Mouse (Mus musculus): ENCODE measurements around the gene Atp11a. TPM values are rescaled to one million over a fixed set of nuclear protein-coding genes. Genes with fewer than 3 reads are reported as not detected.

Atp11a gene
- total and polyA plus RNA-seq, 2 experiments from 2014 or later, result 10.5 to 77.4 TPM

DNA sequence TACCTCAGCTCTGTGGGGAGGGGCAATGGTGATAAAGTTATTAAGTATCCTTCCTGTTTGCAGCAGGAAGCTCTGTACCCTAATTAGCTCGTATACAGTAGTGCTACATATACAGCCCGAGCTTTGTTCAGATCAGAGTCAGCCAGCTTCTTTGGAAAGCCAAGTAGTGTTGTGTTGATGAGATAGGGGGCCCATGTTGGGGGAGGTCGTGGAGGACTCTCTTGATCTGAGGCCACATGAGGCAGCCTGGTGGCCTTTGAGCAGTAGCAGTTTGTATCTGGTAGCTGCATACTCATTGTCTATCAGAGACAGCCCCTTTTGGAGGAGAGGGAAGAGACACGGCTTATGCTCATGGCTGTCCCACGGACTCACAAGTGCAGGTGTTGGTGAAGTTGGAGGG, 20.4 kb downstream of the Atp11a start:
- ATAC-seq (ENCODE audit: insufficient read depth, low read depth) (no peak), DNase-seq (ENCODE audit: low spot score) (no peak)
- Histone ChIP-seq H3K27me3 (ENCODE audit: control insufficient read depth, insufficient read depth, low read length) (no peaks in the 10 kb centered on the region), H3K4me3 (ENCODE audit: low read depth, low read length) (no peak overlapping the region), H3K9ac (replicated peaks; ENCODE audit: low read depth, low read length) (no peak overlapping the region), H3K4me1 (ENCODE audit: control insufficient read depth, insufficient read depth) (peaks cover 66% of the 10 kb centered on the region), H3K27ac (ENCODE audit: low read depth) (0 out of 2 replicates have a peak overlapping the region, but pooled peaks have one; percentile 31), H3K36me3 (replicated peaks; ENCODE audit: control insufficient read depth, insufficient read depth, low read length) (no peaks in the 10 kb centered on the region), H3K9me3 (replicated peaks; ENCODE audit: control insufficient read depth, low read length) (no peaks in the 10 kb centered on the region), H3K4me2 (ENCODE audit: low read depth, low read length) (no peak overlapping the region)
- TF ChIP-seq CTCF (IDR thresholded peaks at IDR 0.05; ENCODE audit: low read depth) (no peak), EP300 (IDR thresholded peaks at IDR 0.05; ENCODE audit: low read depth) (no peak)
- 41% methylated on average over 5 of the region's 5 CpGs for WGBS

DNA sequence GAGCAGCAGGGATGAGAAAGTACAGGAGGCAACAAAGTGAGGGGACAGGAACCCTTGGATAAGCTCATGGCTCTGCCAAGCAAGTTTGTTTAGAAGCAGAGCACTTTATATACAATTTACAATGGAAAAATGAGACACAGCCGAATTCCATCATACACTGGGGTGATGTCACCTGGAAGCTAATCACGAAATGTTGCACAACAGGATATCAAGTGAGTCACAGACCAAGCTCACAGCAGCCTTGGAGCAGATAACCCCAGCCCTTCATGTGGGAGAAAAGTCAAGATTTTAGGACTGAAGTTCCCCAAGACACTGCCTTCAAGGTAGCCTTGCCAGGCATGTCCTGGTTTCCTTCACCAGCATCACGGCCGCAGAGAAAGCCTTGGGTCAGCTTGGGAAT, 22.7 kb downstream of the Atp11a start:
- TF ChIP-seq CTCF (IDR thresholded peaks at IDR 0.05; ENCODE audit: low read depth) (no peak), EP300 (IDR thresholded peaks at IDR 0.05; ENCODE audit: low read depth) (no peak)
- 52% methylated on average over 4 of the region's 4 CpGs for WGBS
- Histone ChIP-seq H3K27me3 (ENCODE audit: control insufficient read depth, insufficient read depth, low read length) (no peaks in the 10 kb centered on the region), H3K4me3 (ENCODE audit: low read depth, low read length) (no peak overlapping the region), H3K9me3 (replicated peaks; ENCODE audit: control insufficient read depth, low read length) (no peaks in the 10 kb centered on the region), H3K36me3 (replicated peaks; ENCODE audit: control insufficient read depth, insufficient read depth, low read length) (0 out of 2 replicates have a peak, but pooled peaks cover 5% of the 10 kb centered on the region), H3K27ac (ENCODE audit: low read depth) (0 out of 2 replicates have a peak overlapping the region, but pooled peaks have one; percentile 46), H3K4me2 (ENCODE audit: low read depth, low read length) (no peak overlapping the region), H3K9ac (replicated peaks; ENCODE audit: low read depth, low read length) (no peak overlapping the region), H3K4me1 (ENCODE audit: control insufficient read depth, insufficient read depth) (peaks cover 62% of the 10 kb centered on the region)
- no peak for DNase-seq (ENCODE audit: low spot score)
- ATAC-seq (ENCODE audit: insufficient read depth, low read depth), result no peak

GRCm38 (mm10) chr8:12785508-12785907, 28.7 kb downstream of the Atp11a start:
- H3K36me3 ChIP-seq (replicated peaks; ENCODE audit: control insufficient read depth, insufficient read depth, low read length), result 0 out of 2 replicates have a peak, but pooled peaks cover 5% of the 10 kb centered on the region
- H3K9me3 ChIP-seq (replicated peaks; ENCODE audit: control insufficient read depth, low read length), result no peaks in the 10 kb centered on the region
- no peak overlapping the region for H3K27ac ChIP-seq (ENCODE audit: low read depth)
- TF ChIP-seq EP300 (IDR thresholded peaks at IDR 0.05; ENCODE audit: low read depth) (no peak), CTCF (IDR thresholded peaks at IDR 0.05; ENCODE audit: low read depth) (no peak)
- 62% methylated on average over 8 of the region's 8 CpGs for WGBS
- peaks cover 33% of the 10 kb centered on the region for H3K4me1 ChIP-seq (ENCODE audit: control insufficient read depth, insufficient read depth)
- no peak overlapping the region for H3K4me2 ChIP-seq (ENCODE audit: low read depth, low read length)
- DNase-seq (ENCODE audit: low spot score) (no peak), ATAC-seq (ENCODE audit: insufficient read depth, low read depth) (no peak)
- no peaks in the 10 kb centered on the region for H3K27me3 ChIP-seq (ENCODE audit: control insufficient read depth, insufficient read depth, low read length)
- no peak overlapping the region for H3K9ac ChIP-seq (replicated peaks; ENCODE audit: low read depth, low read length)
- H3K4me3 ChIP-seq (ENCODE audit: low read depth, low read length), result no peak overlapping the region

DNA sequence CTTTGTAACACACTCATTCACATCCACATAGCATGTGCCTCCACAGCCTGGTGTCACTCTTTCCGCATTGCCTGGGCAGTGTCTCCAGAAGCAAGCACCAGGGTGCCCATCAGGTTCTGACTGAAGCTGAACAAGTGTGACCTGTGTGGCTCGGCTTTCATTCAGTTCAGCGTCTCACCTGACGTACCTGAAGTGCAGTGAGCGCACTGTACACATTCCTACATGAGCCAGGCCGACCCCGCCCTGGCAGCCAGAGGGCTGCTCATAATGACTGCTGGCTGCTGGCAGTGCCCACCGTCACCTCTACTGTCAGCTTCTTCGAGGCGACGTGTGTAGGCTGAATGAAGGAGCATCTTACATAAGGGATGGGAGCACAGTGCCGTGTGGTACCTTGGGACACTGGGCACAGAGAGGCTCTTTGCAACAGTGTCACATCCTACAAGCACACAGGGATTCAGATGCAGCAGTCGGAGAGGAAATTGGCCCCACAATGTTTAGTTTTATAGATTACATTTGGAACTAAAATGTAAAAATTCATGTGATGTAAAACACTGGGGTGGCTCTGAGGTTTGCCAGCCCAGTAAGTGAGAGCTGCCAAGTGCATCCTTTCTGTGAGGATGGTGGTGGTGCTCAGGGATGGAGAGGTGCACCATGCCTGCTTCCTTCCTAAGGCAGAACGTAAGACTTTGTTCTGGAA, 29.6 kb downstream of the Atp11a start:
- TF ChIP-seq CTCF (IDR thresholded peaks at IDR 0.05; ENCODE audit: low read depth) (no peak), EP300 (IDR thresholded peaks at IDR 0.05; ENCODE audit: low read depth) (no peak)
- Histone ChIP-seq H3K9me3 (replicated peaks; ENCODE audit: control insufficient read depth, low read length) (no peaks in the 10 kb centered on the region), H3K9ac (replicated peaks; ENCODE audit: low read depth, low read length) (no peak overlapping the region), H3K4me2 (ENCODE audit: low read depth, low read length) (no peak overlapping the region), H3K4me1 (ENCODE audit: control insufficient read depth, insufficient read depth) (peaks cover 27% of the 10 kb centered on the region), H3K36me3 (replicated peaks; ENCODE audit: control insufficient read depth, insufficient read depth, low read length) (0 out of 2 replicates have a peak, but pooled peaks cover 5% of the 10 kb centered on the region), H3K4me3 (ENCODE audit: low read depth, low read length) (no peak overlapping the region), H3K27me3 (ENCODE audit: control insufficient read depth, insufficient read depth, low read length) (no peaks in the 10 kb centered on the region), H3K27ac (ENCODE audit: low read depth) (no peak overlapping the region)
- no peak for DNase-seq (ENCODE audit: low spot score)
- 87% methylated on average over 14 of the region's 14 CpGs for WGBS
- ATAC-seq (ENCODE audit: insufficient read depth, low read depth), result no peak

DNA sequence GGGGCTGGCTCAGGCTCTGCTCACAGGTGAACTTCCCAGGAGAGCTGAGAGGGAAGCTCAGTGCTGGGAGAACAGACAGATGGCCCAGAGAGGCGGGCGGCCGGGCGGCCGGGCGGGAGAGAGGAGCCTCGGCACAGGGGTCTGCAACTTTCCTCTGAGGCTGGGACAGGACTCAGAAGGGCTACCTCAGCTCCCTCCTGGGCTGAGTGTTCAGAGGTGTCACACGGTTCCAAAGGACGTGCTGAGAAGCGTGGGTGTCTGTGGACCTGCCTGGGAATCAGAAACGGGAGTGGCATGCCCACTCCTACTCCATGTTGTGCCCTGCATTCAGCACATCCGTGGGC, 30.1 kb downstream of the Atp11a start:
- Histone ChIP-seq H3K4me1 (ENCODE audit: control insufficient read depth, insufficient read depth) (peaks cover 24% of the 10 kb centered on the region), H3K27ac (ENCODE audit: low read depth) (no peak overlapping the region), H3K27me3 (ENCODE audit: control insufficient read depth, insufficient read depth, low read length) (no peaks in the 10 kb centered on the region), H3K9me3 (replicated peaks; ENCODE audit: control insufficient read depth, low read length) (no peaks in the 10 kb centered on the region), H3K36me3 (replicated peaks; ENCODE audit: control insufficient read depth, insufficient read depth, low read length) (0 out of 2 replicates have a peak, but pooled peaks cover 5% of the 10 kb centered on the region), H3K4me3 (ENCODE audit: low read depth, low read length) (no peak overlapping the region), H3K9ac (replicated peaks; ENCODE audit: low read depth, low read length) (no peak overlapping the region), H3K4me2 (ENCODE audit: low read depth, low read length) (no peak overlapping the region)
- DNase-seq (ENCODE audit: low spot score), result no peak
- WGBS, result 85% methylated on average over 12 of the region's 12 CpGs
- no peak for ATAC-seq (ENCODE audit: insufficient read depth, low read depth)
- no peak for TF ChIP-seq EP300 (IDR thresholded peaks at IDR 0.05; ENCODE audit: low read depth)
- TF ChIP-seq CTCF (IDR thresholded peaks at IDR 0.05; ENCODE audit: low read depth), result no peak

DNA sequence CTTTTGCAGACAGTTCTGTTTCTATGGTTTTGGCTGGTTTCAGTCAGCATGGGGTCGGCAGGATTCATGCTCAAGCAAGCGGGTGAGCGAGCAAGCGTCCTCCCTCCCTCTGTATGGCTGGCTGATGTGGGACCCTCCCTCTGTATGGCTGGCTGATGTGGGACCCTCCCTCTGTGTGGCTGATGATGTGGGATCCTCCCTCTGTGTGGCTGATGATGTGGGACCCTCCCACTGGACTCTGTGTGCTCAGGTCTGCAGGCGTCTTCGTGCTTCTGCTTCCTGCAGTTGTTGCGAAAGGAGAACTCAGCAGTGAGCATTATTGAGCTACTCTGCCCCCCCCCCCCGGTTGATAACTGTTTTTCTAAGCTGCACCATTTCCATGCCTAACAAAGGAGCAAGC, 30.6 kb downstream of the Atp11a start:
- DNase-seq (ENCODE audit: low spot score), result no peak
- 72% methylated on average over 8 of the region's 8 CpGs for WGBS
- H3K4me2 ChIP-seq (ENCODE audit: low read depth, low read length), result no peak overlapping the region
- no peaks in the 10 kb centered on the region for H3K9me3 ChIP-seq (replicated peaks; ENCODE audit: control insufficient read depth, low read length)
- ATAC-seq (ENCODE audit: insufficient read depth, low read depth), result no peak
- H3K36me3 ChIP-seq (replicated peaks; ENCODE audit: control insufficient read depth, insufficient read depth, low read length), result 0 out of 2 replicates have a peak, but pooled peaks cover 5% of the 10 kb centered on the region
- no peak overlapping the region for H3K27ac ChIP-seq (ENCODE audit: low read depth)
- H3K4me1 ChIP-seq (ENCODE audit: control insufficient read depth, insufficient read depth), result peaks cover 19% of the 10 kb centered on the region; the same call in 1 of the 2 replicates
- no peaks in the 10 kb centered on the region for H3K27me3 ChIP-seq (ENCODE audit: control insufficient read depth, insufficient read depth, low read length)
- H3K9ac ChIP-seq (replicated peaks; ENCODE audit: low read depth, low read length), result no peak overlapping the region
- TF ChIP-seq CTCF (IDR thresholded peaks at IDR 0.05; ENCODE audit: low read depth) (no peak), EP300 (IDR thresholded peaks at IDR 0.05; ENCODE audit: low read depth) (no peak)
- H3K4me3 ChIP-seq (ENCODE audit: low read depth, low read length), result no peak overlapping the region

Measured in heart, postnatal 0 days (tissue).